Mouse (Mus musculus) neural tube, embryonic 13.5 days (tissue): ENCODE measurements around the gene Pald1. TPM values are rescaled to one million over a fixed set of nuclear protein-coding genes. Genes with fewer than 3 reads are reported as not detected.
A peak's percentile ranks its signal among the peaks of the same experiment; 100 is the strongest.

Source experiments
- ATAC-seq: fragments of 200-750 bp; cut with Nextera tagmentation; 2 replicates; pipeline ENCODE4 v1.8.0; 2017; ENCODE audit warnings: low read depth, mild to moderate bottlenecking, moderate TSS enrichment, moderate library complexity
- H3K27ac ChIP-seq: fragments of 300-500 bp; sonication (generic); replicated peaks from 2 replicates; pipeline ENCODE4 v1.5.1; 2015; ENCODE audit warnings: moderate library complexity, mild to moderate bottlenecking, inconsistent platforms
- H3K27me3 ChIP-seq: fragments of 300-500 bp; sonication (generic); 2 replicates; pipeline ENCODE4 v1.6.1; 2015; ENCODE audit warnings: mild to moderate bottlenecking, inconsistent platforms
- H3K36me3 ChIP-seq: fragments of 300-500 bp; sonication (generic); 2 replicates; pipeline ENCODE4 v1.6.1; 2015; ENCODE audit warnings: mild to moderate bottlenecking, inconsistent platforms
- H3K4me1 ChIP-seq: fragments of 300-500 bp; sonication (generic); replicated peaks from 2 replicates; pipeline ENCODE4 v1.6.1; 2015; ENCODE audit warnings: inconsistent platforms
- H3K4me2 ChIP-seq: fragments of 300-500 bp; sonication (generic); 2 replicates; pipeline ENCODE4 v1.6.1; 2015; ENCODE audit warnings: inconsistent platforms, mild to moderate bottlenecking, moderate library complexity
- H3K4me3 ChIP-seq: fragments of 300-500 bp; sonication (generic); 2 replicates; pipeline ENCODE4 v1.5.1; 2015; ENCODE audit warnings: mild to moderate bottlenecking, inconsistent platforms
- H3K9ac ChIP-seq: fragments of 300-500 bp; sonication (generic); 2 replicates; pipeline ENCODE4 v1.6.1; 2015; ENCODE audit warnings: moderate library complexity, mild to moderate bottlenecking, inconsistent platforms
- H3K9me3 ChIP-seq: fragments of 300-500 bp; sonication (generic); 2 replicates; pipeline ENCODE4 v1.6.1; 2016; ENCODE audit warnings: inconsistent platforms
- WGBS: fragments of 180-500 bp; shearing (Covaris S2); methylation state at CpG from one replicate; pipeline ENCODE4 v1.1.7; 2015; 5-methylcytosine and 5-hydroxymethylcytosine counted together
- polyA plus RNA-seq: library from polyadenylated mRNA; unstranded; fragments of >200 nt; fragmentation: Nextera tagmentation; extraction: Ambion mirVana; gene quantifications from 2 replicates; pipeline ENCODE4 v1.2.1, GENCODE M21; 2015

The Pald1 gene
- polyA plus RNA-seq = 30.6 and 31.5 TPM in 2 replicates

GRCm38 (mm10) chr10:61383021-61383714 lies at the start of gene Pald1:
Gene Pald1 (minus strand): TSS chr10:61383530.
- Histone ChIP-seq H3K27me3 (peaks cover 9% of the 10 kb centered on the region), H3K4me1 (peaks cover 58% of the 10 kb centered on the region), H3K9me3 (no peaks in the 10 kb centered on the region), H3K4me3 (peak within 1 kb of the TSS; percentile 66), H3K9ac (peak within 1 kb of the TSS; percentile 83), H3K36me3 (no peaks in the 10 kb centered on the region), H3K4me2 (peak within 1 kb of the TSS; percentile 91), H3K27ac (peak within 1 kb of the TSS; percentile 73)
- WGBS = under 1% methylated on average over 60 of the region's 60 CpGs
- peak; percentile 86 for ATAC-seq

- no peak overlapping the region for H3K4me3 ChIP-seq
- no peak overlapping the region for H3K27ac ChIP-seq
- peaks cover 55% of the 10 kb centered on the region for H3K36me3 ChIP-seq
- no peak for ATAC-seq
- no peaks in the 10 kb centered on the region for H3K9me3 ChIP-seq
- 93% methylated on average over 9 of the region's 9 CpGs for WGBS
- no peaks in the 10 kb centered on the region for H3K27me3 ChIP-seq
- no peak overlapping the region for H3K4me2 ChIP-seq
- H3K9ac ChIP-seq = no peak overlapping the region
- peaks cover 14% of the 10 kb centered on the region for H3K4me1 ChIP-seq
Measured at GRCm38 (mm10) chr10:61431375-61431774, 48.0 kb upstream of the Pald1 start.

DNA sequence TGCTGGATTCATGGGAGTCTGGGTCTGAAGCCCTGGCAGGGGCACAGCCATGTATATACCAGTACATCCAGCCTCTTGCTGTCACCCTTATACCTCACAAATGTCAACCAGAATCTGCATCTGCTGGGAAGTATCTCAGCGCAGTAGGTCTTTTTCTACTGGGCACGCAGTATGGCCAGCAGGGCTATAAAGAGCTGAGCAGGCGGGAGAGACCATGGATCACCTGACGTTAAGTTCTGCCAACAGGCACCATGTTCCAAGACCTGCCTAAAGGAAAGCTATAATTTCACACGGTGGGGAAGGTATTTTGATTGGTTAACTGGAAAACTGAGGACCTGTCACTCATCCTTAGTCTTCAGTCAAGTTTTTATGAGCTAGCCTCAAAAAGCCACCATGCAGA lies 45.7 kb upstream of the Pald1 start:
- Histone ChIP-seq H3K9ac (0 out of 2 replicates have a peak overlapping the region, but pooled peaks have one; percentile 12), H3K4me3 (no peak overlapping the region), H3K27ac (peak overlapping the region; percentile 64), H3K9me3 (no peaks in the 10 kb centered on the region), H3K27me3 (no peaks in the 10 kb centered on the region), H3K4me1 (peaks cover 30% of the 10 kb centered on the region), H3K4me2 (no peak overlapping the region), H3K36me3 (peaks cover 43% of the 10 kb centered on the region)
- WGBS = 93% methylated on average over 5 of the region's 5 CpGs
- no peak for ATAC-seq

- Histone ChIP-seq H3K27ac (peak overlapping the region; percentile 64), H3K4me2 (no peak overlapping the region), H3K4me1 (peaks cover 30% of the 10 kb centered on the region), H3K27me3 (no peaks in the 10 kb centered on the region), H3K9ac (0 out of 2 replicates have a peak overlapping the region, but pooled peaks have one; percentile 12), H3K9me3 (no peaks in the 10 kb centered on the region), H3K36me3 (peaks cover 36% of the 10 kb centered on the region), H3K4me3 (no peak overlapping the region)
- 33% methylated on average over 4 of the region's 4 CpGs for WGBS
- ATAC-seq = peak; percentile 63; the same call in 1 of the 2 replicates
Measured at GRCm38 (mm10) chr10:61428416-61428815, 45.1 kb upstream of the Pald1 start.

- Histone ChIP-seq H3K36me3 (peaks cover 32% of the 10 kb centered on the region), H3K9me3 (no peaks in the 10 kb centered on the region), H3K4me2 (no peak overlapping the region), H3K27me3 (no peaks in the 10 kb centered on the region; the same call in 1 of the 2 replicates), H3K4me3 (no peak overlapping the region), H3K9ac (no peak overlapping the region), H3K27ac (peak overlapping the region; percentile 64; the same call in 1 of the 2 replicates), H3K4me1 (peaks cover 30% of the 10 kb centered on the region)
- WGBS = 88% methylated on average over 6 of the region's 6 CpGs
- no peak; the same call in 1 of the 2 replicates for ATAC-seq
Measured at GRCm38 (mm10) chr10:61427951-61428350, 44.6 kb upstream of the Pald1 start.

DNA sequence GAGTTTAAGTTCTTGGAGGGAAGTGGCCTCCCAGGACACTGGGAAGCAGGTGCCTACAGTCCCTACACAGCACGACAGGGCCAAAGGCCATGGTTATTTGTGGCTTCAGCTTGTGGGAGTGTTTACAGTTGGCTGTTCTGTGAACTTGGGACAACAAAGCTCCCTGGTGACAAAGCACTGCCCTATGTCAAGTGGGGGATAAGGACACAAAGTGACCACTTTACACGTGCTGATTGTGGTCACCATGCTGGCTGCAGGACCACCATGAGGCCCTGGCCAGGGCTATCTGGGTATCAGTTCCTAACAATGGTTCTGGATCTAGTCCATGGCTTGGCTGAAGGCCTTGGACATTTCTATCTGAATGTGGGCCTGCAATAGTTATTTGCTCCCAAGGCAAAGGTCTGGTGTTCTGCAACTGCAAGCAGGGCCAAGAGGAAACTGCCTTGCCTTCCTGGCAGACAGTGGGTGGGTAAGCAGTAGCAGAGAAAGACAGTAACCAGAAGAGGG lies 43.0 kb upstream of the Pald1 start:
- peaks cover 21% of the 10 kb centered on the region for H3K36me3 ChIP-seq
- H3K4me1 ChIP-seq = peaks cover 30% of the 10 kb centered on the region
- H3K27me3 ChIP-seq = peaks cover 3% of the 10 kb centered on the region; the same call in 1 of the 2 replicates
- H3K9me3 ChIP-seq = no peaks in the 10 kb centered on the region
- 47% methylated on average over 2 of the region's 2 CpGs for WGBS
- no peak overlapping the region for H3K4me3 ChIP-seq
- H3K9ac ChIP-seq = no peak overlapping the region
- no peak overlapping the region for H3K4me2 ChIP-seq
- H3K27ac ChIP-seq = no peak overlapping the region
- no peak for ATAC-seq

DNA sequence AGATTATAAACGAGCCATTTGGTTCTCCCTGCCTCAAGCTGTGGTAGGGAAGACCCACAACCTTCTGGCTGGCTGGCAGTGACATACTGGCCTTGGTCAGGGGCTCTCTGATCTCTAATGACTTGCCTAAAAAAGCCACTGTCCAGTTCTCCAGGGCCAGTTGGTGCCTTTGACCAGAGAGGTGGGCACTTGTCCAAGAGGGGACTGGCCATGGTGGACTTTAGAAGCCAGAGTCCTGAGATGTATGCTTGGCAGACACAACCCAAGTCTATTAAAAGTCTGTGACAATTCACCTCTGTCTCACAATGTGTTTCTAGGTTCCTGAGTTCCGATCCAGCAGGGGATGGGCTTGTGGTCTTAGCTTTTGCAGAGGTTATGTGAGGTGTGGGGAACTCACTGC lies 41.7 kb upstream of the Pald1 start:
- H3K27ac ChIP-seq = no peak overlapping the region
- 86% methylated on average over 2 of the region's 2 CpGs for WGBS

DNA sequence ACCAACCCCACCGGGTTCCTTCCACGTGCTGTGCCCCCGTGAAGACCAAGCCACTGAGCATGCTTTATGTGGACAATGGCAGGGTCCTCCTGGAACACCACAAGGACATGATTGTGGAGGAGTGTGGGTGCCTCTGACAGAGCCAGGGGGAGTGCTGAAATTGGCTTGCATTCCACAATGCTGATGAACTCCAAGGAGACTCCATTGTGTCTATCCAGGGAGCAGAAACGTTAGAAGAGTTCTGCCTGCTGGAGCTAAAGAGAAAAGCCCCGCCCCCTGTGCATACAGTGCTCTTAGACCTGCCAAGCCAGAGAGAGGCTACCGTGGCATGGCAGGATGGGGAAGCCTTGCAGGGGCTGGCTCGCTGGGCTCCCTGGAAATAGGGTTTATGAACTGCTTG lies 41.2 kb upstream of the Pald1 start:
- H3K36me3 ChIP-seq = peaks cover 3% of the 10 kb centered on the region
- ATAC-seq = peak; percentile 48; the same call in 1 of the 2 replicates
- H3K9me3 ChIP-seq = no peaks in the 10 kb centered on the region
- 0 out of 2 replicates have a peak overlapping the region, but pooled peaks have one; percentile 11 for H3K4me2 ChIP-seq
- peaks cover 21% of the 10 kb centered on the region for H3K27me3 ChIP-seq
- no peak overlapping the region for H3K27ac ChIP-seq
- H3K4me1 ChIP-seq = peaks cover 30% of the 10 kb centered on the region
- 28% methylated on average over 7 of the region's 7 CpGs for WGBS
- no peak overlapping the region for H3K4me3 ChIP-seq
- H3K9ac ChIP-seq = no peak overlapping the region

More for the DNA sequence above, 41.7 kb upstream of the Pald1 start:
- Histone ChIP-seq H3K9me3 (no peaks in the 10 kb centered on the region), H3K27me3 (peaks cover 15% of the 10 kb centered on the region), H3K4me2 (no peak overlapping the region), H3K4me3 (no peak overlapping the region), H3K36me3 (peaks cover 8% of the 10 kb centered on the region), H3K4me1 (peaks cover 30% of the 10 kb centered on the region), H3K9ac (no peak overlapping the region)
- ATAC-seq = no peak

DNA sequence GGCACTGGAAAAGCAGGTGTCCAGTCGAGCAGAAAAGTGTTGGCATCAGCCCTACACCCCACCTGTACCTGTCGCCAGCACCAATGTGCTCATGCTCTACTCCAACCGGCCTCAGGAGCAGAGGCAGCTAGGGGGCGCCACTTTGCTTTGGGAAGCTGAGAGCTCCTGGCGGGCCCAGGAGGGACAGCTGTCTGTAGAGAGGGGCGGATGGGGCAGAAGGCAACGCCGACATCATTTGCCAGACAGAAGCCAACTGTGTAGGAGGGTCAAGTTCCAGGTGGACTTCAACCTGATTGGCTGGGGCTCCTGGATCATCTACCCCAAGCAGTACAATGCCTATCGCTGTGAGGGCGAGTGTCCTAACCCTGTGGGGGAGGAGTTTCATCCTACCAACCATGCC lies 40.0 kb upstream of the Pald1 start:
- H3K4me3 ChIP-seq = no peak overlapping the region
- H3K36me3 ChIP-seq = no peaks in the 10 kb centered on the region
- no peak overlapping the region for H3K27ac ChIP-seq
- no peak for ATAC-seq
- H3K4me2 ChIP-seq = no peak overlapping the region
- no peaks in the 10 kb centered on the region for H3K9me3 ChIP-seq
- peaks cover 29% of the 10 kb centered on the region for H3K4me1 ChIP-seq
- H3K27me3 ChIP-seq = peaks cover 33% of the 10 kb centered on the region
- no peak overlapping the region for H3K9ac ChIP-seq
- 63% methylated on average over 10 of the region's 10 CpGs for WGBS

DNA sequence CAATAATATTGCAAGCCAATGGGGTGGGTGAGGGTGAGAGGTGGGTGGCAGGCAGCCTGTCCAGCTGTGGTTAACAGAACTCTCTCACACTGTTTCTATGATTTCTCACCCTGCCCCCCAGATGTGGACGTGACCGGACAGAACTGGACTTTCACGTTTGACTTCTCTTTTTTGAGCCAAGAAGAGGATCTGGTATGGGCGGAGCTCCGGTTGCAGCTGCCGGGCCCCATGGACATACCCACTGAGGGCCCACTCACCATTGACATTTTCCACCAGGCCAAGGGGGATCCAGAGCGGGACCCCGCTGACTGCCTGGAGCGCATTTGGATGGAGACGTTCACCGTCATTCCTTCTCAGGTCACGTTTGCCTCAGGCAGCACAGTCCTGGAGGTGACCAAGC lies 39.5 kb upstream of the Pald1 start:
- no peaks in the 10 kb centered on the region for H3K36me3 ChIP-seq
- no peaks in the 10 kb centered on the region for H3K9me3 ChIP-seq
- H3K4me2 ChIP-seq = no peak overlapping the region
- 90% methylated on average over 12 of the region's 12 CpGs for WGBS
- H3K4me3 ChIP-seq = no peak overlapping the region
- H3K4me1 ChIP-seq = peaks cover 29% of the 10 kb centered on the region
- H3K27ac ChIP-seq = no peak overlapping the region
- H3K27me3 ChIP-seq = peaks cover 37% of the 10 kb centered on the region
- no peak for ATAC-seq
- H3K9ac ChIP-seq = no peak overlapping the region

DNA sequence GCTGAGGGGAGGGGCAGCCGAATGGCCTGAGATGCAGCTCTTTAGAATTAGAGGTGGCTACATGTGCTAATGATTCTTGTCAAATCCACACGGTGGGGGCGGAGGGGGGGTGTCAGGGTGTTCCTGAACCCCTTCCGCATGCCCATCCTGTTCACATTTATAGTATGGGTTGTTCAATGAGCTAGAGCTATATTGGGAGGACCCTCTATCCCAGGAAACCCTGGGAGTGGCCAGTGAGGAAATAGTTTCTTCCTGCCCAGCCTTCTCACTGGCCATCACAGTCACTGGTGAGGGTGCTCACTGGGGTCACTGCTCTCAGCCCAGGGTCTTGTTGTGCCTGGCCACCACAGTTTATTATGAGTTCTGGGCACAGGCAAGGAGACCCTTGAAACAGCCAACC lies 36.7 kb upstream of the Pald1 start:
- Histone ChIP-seq H3K9me3 (no peaks in the 10 kb centered on the region), H3K4me2 (no peak overlapping the region), H3K4me3 (no peak overlapping the region), H3K36me3 (no peaks in the 10 kb centered on the region), H3K27me3 (peaks cover 66% of the 10 kb centered on the region), H3K4me1 (peaks cover 25% of the 10 kb centered on the region), H3K27ac (no peak overlapping the region), H3K9ac (no peak overlapping the region)
- no peak for ATAC-seq
- 74% methylated on average over 4 of the region's 4 CpGs for WGBS

- Histone ChIP-seq H3K4me1 (peaks cover 17% of the 10 kb centered on the region), H3K4me3 (no peak overlapping the region), H3K27ac (no peak overlapping the region), H3K4me2 (no peak overlapping the region), H3K36me3 (no peaks in the 10 kb centered on the region), H3K27me3 (peaks cover 71% of the 10 kb centered on the region), H3K9me3 (no peaks in the 10 kb centered on the region), H3K9ac (no peak overlapping the region)
- 2% methylated on average over 24 of the region's 24 CpGs for WGBS
- no peak for ATAC-seq
Measured at GRCm38 (mm10) chr10:61419146-61419545, 35.8 kb upstream of the Pald1 start.
